Mouse (Mus musculus): ENCODE results near the gene Kcnn4.

Gene Kcnn4

DNA sequence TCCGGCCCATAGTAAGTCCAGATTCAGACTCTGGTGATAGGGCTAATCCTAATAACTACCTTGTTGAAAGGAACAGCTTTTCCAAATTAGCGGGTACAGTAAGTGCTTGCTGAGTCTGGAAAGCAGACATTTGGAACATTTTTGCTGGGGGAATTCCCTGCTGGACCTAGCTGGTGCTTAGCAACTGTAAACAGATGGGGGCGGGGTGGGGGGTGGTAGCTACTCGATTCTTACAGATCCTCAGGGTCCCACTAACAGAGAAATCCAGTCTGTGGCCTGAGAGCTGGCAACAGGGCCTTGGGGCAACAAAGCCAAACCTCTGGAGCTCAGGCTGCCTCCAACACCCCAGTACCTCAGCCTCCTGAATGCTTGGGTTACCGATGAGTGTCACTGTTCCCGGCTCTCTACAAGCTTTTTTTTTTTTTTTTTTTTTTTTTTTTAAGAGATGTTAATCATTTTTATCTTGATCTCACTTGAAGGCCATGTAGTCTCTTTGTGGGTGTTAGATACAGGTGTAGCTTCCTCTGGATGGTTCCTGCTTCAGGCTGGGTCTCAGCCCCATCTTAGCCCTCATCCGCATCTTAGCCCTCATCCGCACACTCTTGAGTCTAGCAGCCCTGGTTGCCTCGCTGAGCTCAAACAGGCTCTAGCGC lies 8.1 kb downstream of the Kcnn4 start:
- ChIA-PET POLR2A (interaction anchor here (0.6 to 2.8 kb wide), 13 partner anchors 8 to 177 kb away, joined by 3 to 10 read pairs (median 4); partner anchors contain the start of gene Smg9 (in 2 of the 4)), CTCF (interaction anchor here (0.5 to 2.4 kb wide), 22 partner anchors 9 to 607 kb away, joined by 3 to 10 read pairs (median 4); partner anchors contain the start of genes Rabac1 (in 1 of the 4) and Smg9 (in 1 of the 4))

DNA sequence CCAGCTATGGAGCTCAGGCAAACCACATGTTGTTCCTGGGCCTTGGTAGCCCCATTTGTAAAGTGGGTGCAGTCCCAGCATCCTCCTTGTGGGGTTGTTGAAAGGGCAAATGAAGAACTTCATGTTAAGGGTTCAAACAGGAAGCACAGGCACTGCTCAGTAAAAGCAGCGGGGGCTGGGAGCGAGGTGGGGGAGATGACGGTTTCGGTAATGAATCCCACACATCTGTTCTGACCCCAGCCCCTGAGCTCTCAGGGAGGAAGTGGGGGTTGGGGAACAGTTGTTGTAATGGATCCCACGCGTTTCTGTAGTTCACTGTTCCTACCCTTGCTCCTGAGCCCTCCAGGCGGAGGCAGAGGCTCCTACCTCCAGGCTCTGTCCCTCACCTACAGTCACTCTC lies 9.9 kb downstream of the Kcnn4 start:
- POLR2A ChIA-PET = no interaction called here
- CTCF ChIA-PET = interaction anchor here in 1 of 4 experiments (0.5 kb wide), 1 partner anchor 48 kb away, joined by 4 read pairs; no protein-coding TSS in a partner anchor

DNA sequence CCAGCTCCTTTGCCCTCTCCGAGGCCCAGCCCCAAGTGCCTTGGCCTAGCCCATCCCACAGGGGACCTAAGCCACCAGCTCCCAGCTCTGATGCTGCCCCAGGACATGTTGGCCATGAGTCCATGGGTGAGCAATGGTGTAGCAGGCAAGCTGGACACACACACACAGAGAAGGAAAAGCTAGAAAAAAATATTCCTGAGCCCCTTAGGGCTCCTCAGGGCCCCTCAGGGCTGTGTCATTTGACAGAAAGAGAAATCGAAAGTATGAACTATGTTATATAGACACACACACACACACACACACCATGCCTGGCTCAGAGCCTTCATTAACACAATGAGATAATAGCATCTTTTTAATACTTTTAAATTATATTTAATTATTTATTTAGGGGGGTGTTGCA lies 10.3 kb downstream of the Kcnn4 start:
- POLR2A ChIA-PET = no interaction called here
- CTCF ChIA-PET = no interaction called here

DNA sequence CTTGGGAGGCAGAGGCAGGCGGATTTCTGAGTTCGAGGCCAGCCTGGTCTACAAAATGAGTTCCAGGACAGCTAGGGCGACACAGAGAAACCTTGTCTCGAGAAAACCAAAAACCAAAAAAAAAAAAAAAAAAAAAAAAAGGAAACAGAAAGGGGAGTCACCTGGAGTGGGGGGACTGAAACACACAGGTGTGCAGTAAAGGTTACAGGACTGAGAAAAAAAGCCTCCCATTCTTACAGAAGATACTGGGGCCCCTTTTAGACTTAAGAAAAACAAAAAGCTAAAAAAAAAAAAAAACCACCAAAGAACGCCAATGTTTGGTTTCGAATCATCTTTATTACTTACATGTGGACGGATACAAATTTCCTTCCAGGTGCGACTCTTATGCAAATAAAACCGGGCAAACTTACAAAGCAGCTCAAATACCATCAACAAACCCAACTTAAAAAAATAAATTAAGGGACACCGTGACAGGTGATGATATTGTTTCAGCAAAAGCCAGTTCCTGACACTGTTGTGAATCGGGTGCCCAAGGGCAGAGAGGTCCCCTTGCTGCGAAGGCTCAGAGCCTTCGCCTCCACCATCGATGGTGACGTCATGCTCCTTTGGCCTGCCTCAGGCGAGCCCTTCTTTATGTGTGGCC lies 12.8 kb downstream of the Kcnn4 start:
- POLR2A ChIA-PET = interaction anchor here in 2 of 4 experiments (0.7 to 2.0 kb wide), 7 partner anchors 9 to 701 kb away, joined by 3 to 8 read pairs (median 4); partner anchors contain the start of gene Smg9 (in 1 of the 2)
- CTCF ChIA-PET = interaction anchor here in 3 of 4 experiments (0.7 to 3.3 kb wide), 10 partner anchors 9 to 59 kb away, joined by 3 to 24 read pairs (median 4); no protein-coding TSS in a partner anchor

DNA sequence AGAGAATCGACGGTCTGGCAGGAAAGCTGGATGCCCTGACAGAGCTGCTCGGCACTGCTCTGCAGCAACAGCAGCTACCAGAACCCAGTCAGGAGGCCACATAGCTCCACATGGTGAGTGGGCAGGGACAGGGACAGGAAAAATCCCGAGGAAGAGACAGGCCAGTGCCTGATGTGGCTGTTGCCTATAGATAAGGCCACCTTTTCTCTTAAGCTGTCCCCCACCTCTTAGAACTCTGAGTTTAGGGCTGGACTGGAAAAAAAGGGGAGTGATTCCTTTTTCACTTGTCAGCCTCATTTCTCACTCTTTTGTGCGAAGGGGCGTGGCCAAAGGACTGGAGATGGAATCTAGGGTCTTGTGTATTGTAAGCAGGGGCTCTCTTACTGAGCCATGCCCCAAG lies 14.0 kb downstream of the Kcnn4 start:
- CTCF ChIA-PET = interaction anchor here in 3 of 4 experiments (0.6 to 3.3 kb wide), 19 partner anchors 10 to 1272 kb away, joined by 3 to 24 read pairs (median 4); partner anchors contain the start of gene Smg9 (in 1 of the 3)
- POLR2A ChIA-PET = interaction anchor here in 3 of 4 experiments (0.6 to 2.0 kb wide), 8 partner anchors 12 to 298 kb away, joined by 3 to 15 read pairs (median 4); partner anchors contain the start of gene Smg9 (in 2 of the 3)

DNA sequence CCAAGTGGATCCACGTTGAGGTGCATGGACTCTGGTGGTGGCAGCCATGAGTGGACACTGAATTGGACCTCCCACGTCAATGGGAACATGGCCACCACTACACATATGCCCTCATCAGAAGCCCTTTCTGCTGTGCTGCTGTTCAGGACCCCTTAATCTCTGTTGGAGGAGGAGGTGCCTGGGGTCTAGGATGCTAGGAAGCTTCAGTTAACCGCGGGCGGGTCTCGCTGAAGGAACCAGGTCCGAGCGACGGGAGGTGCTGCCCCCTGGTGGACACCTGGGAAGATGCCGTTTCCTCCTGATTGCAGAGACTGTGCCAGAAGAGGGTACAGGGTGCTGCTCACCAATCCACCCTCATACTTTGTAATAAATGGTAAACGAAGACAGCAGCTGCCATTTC lies 14.8 kb downstream of the Kcnn4 start:
- ChIA-PET POLR2A (interaction anchor here in 3 of 4 experiments (0.6 to 2.0 kb wide), 8 partner anchors 8 to 508 kb away, joined by 3 to 10 read pairs (median 3); partner anchors contain the start of gene Smg9 (in 2 of the 3)), CTCF (interaction anchor here (0.6 to 3.3 kb wide), 41 partner anchors 8 to 562 kb away, joined by 3 to 24 read pairs (median 4); partner anchors contain the start of genes Smg9 (in 2 of the 4) and Zfp108 (in 1 of the 4))

DNA sequence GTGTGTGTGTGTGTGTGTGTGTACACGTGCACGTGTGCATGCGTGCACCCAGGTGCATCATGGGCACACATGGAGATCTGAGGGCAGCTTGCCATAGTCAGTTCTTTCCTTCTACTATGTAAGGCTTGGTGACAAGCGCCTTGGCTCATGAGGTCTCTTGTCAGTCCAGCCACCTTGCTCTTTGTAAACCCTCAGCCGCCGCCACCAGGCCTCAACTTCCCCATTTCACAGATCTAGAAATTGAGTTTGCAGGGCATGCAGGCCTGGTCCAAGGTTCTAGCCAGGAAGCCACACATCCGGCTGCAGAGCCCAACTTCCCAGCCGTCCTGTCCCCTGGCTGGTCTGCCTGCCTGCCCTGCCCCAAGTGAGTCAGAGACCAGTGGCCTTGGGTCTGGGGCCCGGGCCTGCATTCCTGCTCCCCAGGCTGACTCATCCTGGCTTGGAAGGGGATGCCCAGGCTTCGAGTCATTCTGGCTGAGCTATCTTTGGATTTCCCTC lies 17.0 kb downstream of the Kcnn4 start:
- CTCF ChIA-PET = interaction anchor here in 1 of 4 experiments (0.6 to 1.6 kb wide), 3 partner anchors 10 to 110 kb away, joined by 3 to 5 read pairs (median 4); no protein-coding TSS in a partner anchor

DNA sequence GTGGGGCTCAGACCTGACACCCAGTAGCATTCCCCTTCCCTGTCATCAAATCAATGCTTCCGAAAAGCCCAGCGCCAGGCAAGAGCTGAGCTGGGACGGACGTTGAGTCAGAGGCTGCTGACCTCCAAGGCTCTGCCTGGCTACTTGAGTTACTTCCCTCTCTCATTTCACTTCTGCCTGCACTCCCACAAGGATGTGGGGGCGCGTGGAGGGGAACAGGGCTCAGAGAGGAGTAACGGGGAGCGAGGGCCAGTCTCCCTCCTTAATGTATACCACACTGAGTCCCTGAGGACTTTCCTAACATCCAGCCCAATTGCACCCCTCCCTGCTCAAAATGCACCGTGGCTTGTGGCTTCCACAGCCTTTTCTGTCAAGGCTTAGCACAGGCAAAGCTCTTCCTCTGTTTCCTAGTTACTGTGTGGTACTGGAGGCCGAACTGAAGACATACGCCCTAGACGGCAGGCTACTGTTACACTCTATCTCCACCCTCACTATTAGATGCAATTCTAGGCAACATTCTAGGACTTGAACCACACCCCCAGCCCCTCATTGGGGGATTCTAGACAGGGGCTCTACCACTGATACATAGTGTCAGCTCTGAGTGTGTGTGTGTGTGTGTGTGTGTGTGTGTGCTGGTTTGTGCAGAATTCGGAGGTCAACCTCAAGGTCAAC lies 19.6 kb downstream of the Kcnn4 start:
- CTCF ChIA-PET = interaction anchor here (0.6 to 1.3 kb wide), 6 partner anchors 10 to 202 kb away, joined by 3 to 4 read pairs (median 3); partner anchors contain the start of gene Smg9 (in 1 of the 4)
- POLR2A ChIA-PET = interaction anchor here in 2 of 4 experiments (0.7 to 1.5 kb wide), 4 partner anchors 10 to 63 kb away, joined by 3 to 8 read pairs (median 5); partner anchors contain the start of gene Smg9 (in 2 of the 2)

More for the DNA sequence above, 17.0 kb downstream of the Kcnn4 start:
- POLR2A ChIA-PET = interaction anchor here in 3 of 4 experiments (0.8 to 3.4 kb wide), 4 partner anchors 11 to 13 kb away, joined by 3 to 15 read pairs (median 4); partner anchors contain the start of gene Smg9 (in 3 of the 3)

DNA sequence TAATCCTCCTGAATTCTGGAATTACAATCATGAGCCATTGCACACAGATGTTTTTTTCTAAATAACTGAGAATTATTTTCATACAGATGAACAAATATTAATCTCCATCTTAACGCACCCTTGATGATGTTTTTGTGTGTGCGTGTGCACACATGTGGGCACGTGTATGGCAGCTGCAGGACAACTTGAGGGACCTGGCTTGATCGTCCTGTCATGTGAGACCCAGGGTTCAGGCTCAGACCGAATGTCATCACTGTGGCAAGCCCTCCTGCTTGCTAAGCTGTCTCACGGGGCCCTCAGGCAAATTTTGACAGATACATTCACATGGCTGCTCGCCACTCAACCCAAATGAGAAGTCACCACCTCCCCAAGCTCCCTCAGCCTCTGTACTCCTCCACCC lies 20.4 kb downstream of the Kcnn4 start:
- CTCF ChIA-PET = interaction anchor here in 3 of 4 experiments (0.6 to 1.3 kb wide), 4 partner anchors 12 to 203 kb away, joined by 3 to 4 read pairs (median 3); no protein-coding TSS in a partner anchor
- POLR2A ChIA-PET = interaction anchor here in 2 of 4 experiments (0.6 to 1.5 kb wide), 3 partner anchors 9 to 13 kb away, joined by 4 to 8 read pairs (median 7); partner anchors contain the start of gene Smg9 (in 2 of the 2)

DNA sequence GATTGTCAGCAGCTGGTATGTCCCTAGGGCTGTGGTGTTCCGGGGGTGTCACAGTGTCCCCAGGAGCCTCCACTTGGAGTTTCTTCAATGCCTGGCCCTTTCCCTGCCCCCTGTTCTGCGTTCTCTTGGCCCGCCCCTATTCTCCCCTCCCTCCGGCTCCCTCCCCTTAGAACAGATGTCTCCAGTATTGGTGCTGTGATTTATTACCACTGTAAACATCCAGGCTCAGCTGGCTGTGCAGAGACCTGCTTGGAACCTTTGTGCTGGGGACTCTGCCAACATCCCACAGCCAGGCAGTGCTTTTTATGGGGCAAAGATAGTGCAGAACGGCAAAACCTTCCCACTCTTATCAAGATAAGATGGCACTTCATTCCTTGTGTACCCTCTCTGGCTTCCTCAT lies 21.0 kb downstream of the Kcnn4 start:
- POLR2A ChIA-PET = interaction anchor here in 1 of 4 experiments (1.5 kb wide), 1 partner anchor 9 kb away, joined by 7 read pairs; the partner anchor contains the start of gene Smg9
- CTCF ChIA-PET = interaction anchor here in 1 of 4 experiments (0.6 to 1.3 kb wide), 2 partner anchors 27 to 55 kb away, joined by 3 to 4 read pairs; no protein-coding TSS in a partner anchor

DNA sequence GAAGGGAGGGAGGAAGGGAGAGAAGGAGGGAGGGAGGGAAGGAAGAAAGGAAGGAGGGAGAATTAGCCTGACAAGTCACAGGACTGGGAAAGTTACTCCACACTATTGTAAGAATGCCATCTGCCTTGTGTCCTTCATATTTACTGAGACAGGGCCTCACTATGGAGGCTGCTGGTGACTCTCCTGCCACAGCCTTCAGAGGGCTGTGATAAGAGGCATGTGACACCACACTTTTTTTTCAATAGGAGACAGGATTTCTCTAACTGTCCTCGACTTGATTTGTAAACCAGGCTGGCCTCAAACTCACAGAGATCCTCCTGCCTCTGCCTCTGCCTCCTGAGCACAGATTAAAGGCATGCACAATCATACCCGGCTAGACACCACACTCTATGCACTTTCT lies 21.6 kb downstream of the Kcnn4 start:
- POLR2A ChIA-PET = no interaction called here
- CTCF ChIA-PET = interaction anchor here in 1 of 4 experiments (0.6 kb wide), 1 partner anchor 14 kb away, joined by 3 read pairs; no protein-coding TSS in a partner anchor

DNA sequence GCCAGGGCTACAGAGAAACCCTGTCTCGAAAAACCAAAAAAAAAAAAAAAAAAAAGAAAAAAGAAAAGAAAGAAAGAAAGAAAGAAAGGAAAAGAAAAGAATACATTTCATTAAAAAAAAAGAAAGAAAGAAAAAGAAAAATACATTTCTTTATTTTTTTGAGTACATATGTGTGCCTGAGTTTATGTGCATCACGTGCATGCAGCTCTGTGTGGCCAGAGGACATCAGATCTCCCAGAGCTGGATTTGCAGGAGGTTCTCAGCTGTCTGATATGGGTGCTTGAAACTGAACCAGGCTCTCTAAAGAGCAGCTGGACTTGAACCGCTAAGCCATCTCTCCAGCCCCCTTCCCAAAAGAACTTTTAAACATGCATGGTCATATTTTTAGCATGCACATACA lies 24.0 kb downstream of the Kcnn4 start:
- POLR2A ChIA-PET = interaction anchor here in 2 of 4 experiments (0.7 to 1.2 kb wide), 3 partner anchors 20 to 113 kb away, joined by 3 to 5 read pairs (median 4); no protein-coding TSS in a partner anchor

DNA sequence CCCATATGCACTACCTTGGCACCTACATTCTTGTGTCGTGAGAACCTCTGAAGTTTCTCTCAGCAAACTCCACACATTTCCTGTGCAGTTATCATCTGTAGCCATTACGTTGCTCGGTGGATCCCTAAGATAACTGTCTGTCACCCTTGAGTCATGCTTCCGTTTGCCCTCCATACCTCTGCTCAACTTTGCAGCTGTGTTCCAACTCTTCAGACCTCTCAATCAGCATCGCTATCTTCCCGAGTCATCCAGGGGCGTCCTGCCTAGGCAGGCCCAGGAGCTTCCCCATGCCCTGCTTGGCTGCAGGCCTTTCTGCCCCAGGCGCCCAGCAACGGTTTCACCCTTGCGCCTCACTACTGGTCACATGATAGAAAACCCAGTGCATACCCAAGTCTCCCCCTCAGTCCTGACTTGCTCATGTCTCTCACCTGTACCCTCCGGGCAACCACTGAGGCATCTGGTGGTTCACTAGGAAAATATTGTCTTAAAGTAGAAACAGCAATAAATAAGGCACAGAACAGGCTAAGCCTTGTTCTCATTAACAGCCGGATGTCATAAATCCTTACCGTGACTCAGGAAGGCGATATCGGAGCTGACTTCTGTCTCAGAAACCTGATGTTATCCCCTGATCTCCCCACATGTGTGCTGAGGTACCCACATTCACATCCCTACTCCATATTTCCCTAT lies 24.6 kb downstream of the Kcnn4 start:
- ChIA-PET CTCF (interaction anchor here in 2 of 4 experiments (1.2 to 2.4 kb wide), 3 partner anchors 10 to 58 kb away, joined by 3 to 14 read pairs (median 3); no protein-coding TSS in a partner anchor), POLR2A (interaction anchor here in 2 of 4 experiments (0.6 to 1.2 kb wide), 4 partner anchors 16 to 113 kb away, joined by 3 to 5 read pairs (median 4); no protein-coding TSS in a partner anchor)

More for the DNA sequence above, 24.0 kb downstream of the Kcnn4 start:
- CTCF ChIA-PET = interaction anchor here in 3 of 4 experiments (0.5 to 2.4 kb wide), 5 partner anchors 9 to 58 kb away, joined by 3 to 14 read pairs (median 3); no protein-coding TSS in a partner anchor

DNA sequence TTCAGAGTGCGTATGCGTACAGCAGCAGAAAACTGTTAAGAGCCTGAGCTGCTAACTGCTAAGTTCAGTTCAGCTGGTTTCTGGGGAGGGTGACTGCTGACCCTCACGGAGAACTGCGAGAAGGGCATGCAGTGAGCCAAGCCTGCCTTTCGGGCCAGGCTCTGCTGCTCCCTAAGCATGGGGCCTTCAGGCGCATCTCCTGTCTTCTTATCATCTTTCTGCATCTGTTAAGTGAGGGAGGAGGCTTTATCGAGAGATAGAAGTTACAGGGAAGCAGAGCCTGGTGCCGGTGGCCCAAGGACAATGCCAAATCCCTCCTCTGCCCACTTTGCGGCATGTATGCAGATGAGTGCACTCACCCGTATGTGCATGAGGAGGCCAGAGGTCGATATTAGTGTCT lies 26.8 kb downstream of the Kcnn4 start:
- ChIA-PET POLR2A (interaction anchor here in 1 of 4 experiments (1.0 kb wide), 1 partner anchor 13 kb away, joined by 5 read pairs; no protein-coding TSS in a partner anchor), CTCF (interaction anchor here in 1 of 4 experiments (0.5 kb wide), 1 partner anchor 42 kb away, joined by 3 read pairs; no protein-coding TSS in a partner anchor)

DNA sequence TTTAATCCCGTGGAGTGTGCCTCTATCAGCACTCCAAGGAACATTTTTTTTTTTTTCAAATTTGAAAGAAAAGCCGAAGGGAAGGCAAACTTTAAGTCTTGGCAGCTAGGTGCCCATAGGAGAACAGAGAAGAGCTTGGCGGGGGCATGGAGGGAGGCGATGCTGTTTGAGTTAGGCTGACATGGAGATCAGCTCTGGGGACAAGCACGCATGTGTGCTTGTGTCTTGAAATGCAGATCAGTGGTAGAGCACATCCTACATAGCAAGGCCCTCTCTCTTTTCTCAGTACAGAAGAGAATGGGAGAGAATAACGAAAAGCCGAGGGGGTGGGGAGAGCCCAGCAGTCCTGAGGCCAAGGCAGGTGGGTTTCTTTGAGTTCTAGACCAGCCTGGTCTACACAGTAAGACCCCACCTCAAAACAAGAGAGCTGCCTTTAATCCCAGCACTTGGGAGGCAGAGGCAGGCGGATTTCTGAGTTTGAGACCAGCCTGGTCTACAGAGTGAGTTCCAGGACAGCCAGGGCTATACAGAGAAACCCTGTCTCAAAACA lies 28.4 kb downstream of the Kcnn4 start:
- ChIA-PET POLR2A (interaction anchor here in 2 of 4 experiments (0.7 to 3.5 kb wide), 27 partner anchors 9 to 317 kb away, joined by 3 to 41 read pairs (median 6); partner anchors contain the start of genes Irgq (in 1 of the 2), Pinlyp (in 1 of the 2), Xrcc1 (in 1 of the 2) and Zfp180 (in 1 of the 2)), CTCF (interaction anchor here (0.6 to 2.9 kb wide), 12 partner anchors 8 to 261 kb away, joined by 3 to 11 read pairs (median 4); no protein-coding TSS in a partner anchor)
